Mouse (Mus musculus) ES-E14 (cell line): Measurements from ENCODE around the gene F13a1.

ENCODE experiments used
- CHD2 ChIP-seq: IDR thresholded peaks from 2 replicates; pipeline ENCODE4 v1.6.1; 2014; ENCODE audit warnings: mild to moderate bottlenecking, low read depth, low read length, inconsistent platforms
- MAFK ChIP-seq: IDR thresholded peaks from 2 replicates; pipeline ENCODE4 v1.6.1; 2014; ENCODE audit warnings: mild to moderate bottlenecking, low read depth, low read length, inconsistent platforms; ENCODE audit not compliant: insufficient read depth
- ZNF384 ChIP-seq: IDR thresholded peaks from 2 replicates; pipeline ENCODE4 v1.6.1; 2012; ENCODE audit warnings: low read depth, low read length, inconsistent platforms

DNA sequence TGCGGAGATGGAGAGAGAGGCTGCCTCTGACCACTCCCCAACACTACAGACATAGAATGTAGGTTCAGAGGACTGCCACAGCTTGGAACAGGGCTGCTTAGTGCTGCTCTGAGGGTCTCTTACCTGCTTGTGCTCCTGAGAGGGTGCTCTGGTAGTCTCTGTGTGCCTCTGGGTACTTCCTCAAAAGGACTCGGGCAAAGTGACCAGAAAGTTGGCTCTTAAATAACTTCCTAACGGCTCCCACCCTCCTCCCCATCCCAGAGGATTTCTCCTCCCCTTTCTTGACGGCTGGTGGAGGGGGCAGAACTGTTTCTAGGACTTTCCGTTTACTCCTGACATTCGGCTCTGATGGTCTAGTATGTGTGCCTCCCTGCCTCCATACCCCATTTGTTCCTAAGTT, 1.0 kb downstream of the F13a1 start:
- TF ChIP-seq CHD2 (no peak), MAFK (no peak), ZNF384 (no peak)
